Mouse (Mus musculus): ENCODE results near the gene Gm3286. TPM values are rescaled to one million over a fixed set of nuclear protein-coding genes. Genes with fewer than 3 reads are reported as not detected.
"Not testable (repeated sequence)": the region's sequence is repeated elsewhere in the genome, so short reads cannot be mapped to it uniquely, and the experiment has no call there.

The Gm3286 gene
- not detected in 2 replicates for polyA plus RNA-seq (2016; fragmentation: Nextera tagmentation; extraction: Ambion mirVana)

GRCm38 (mm10) chr5:95510458-95510857, at the start of gene Gm3286:
Gene Gm3286 (plus strand): TSS chr5:95510758.
- H3K27me3 ChIP-seq; H3K36me3 ChIP-seq; ATAC-seq (ENCODE audit: low FRiP score); H3K9me3 ChIP-seq (replicated peaks); H3K4me1 ChIP-seq; H3K4me2 ChIP-seq (replicated peaks); H3K4me3 ChIP-seq; H3K27ac ChIP-seq; H3K9ac ChIP-seq: not testable (repeated sequence)

Other genes starting within 250 kb of the Gm3286 start
- gene Gm10424, start 238.0 kb upstream of the Gm3286 start, polyA plus RNA-seq (2016; fragmentation: Nextera tagmentation; extraction: Ambion mirVana): not detected in 2 replicates
- gene Gm3259, start 204.8 kb upstream of the Gm3286 start, polyA plus RNA-seq (2016; fragmentation: Nextera tagmentation; extraction: Ambion mirVana): not detected in 2 replicates
- gene D5Ertd577e, start 54.0 kb upstream of the Gm3286 start, polyA plus RNA-seq (2016; fragmentation: Nextera tagmentation; extraction: Ambion mirVana): not detected in 2 replicates
- not detected in 2 replicates for gene Gm7971, start 84.1 kb downstream of the Gm3286 start, polyA plus RNA-seq (2016; fragmentation: Nextera tagmentation; extraction: Ambion mirVana)
- gene Gm7978, start 225.4 kb downstream of the Gm3286 start, polyA plus RNA-seq (2016; fragmentation: Nextera tagmentation; extraction: Ambion mirVana): not detected in 2 replicates
- not detected in 2 replicates for gene Gm7982, start 231.3 kb downstream of the Gm3286 start, polyA plus RNA-seq (2016; fragmentation: Nextera tagmentation; extraction: Ambion mirVana)

Measured in hindbrain, embryonic 12.5 days (tissue).